Mouse (Mus musculus) embryo, embryonic 10 days (tissue): ENCODE measurements around the gene Mapk8ip3.

Source experiments
- DNase-seq: peaks from one replicate; pipeline ENCODE4 v3.0.0-alpha.2; 2015; ENCODE audit warnings: low spot score

Gene Mapk8ip3

DNA sequence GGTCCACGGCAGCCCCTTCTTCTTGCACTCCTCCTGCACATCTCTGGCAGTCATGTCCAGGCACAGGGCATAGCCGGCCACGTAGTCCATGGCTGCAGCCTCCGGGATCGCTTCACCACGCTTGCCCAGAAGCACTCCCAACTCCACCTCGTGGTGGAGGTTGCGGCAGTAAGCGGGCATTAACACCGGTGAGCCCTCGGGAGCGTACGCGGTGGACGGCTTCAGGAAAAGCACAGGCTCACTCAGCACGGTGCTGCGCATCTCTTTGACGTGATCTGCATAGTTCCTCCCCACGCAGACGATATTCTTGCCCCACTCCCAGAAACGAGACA, 87.1 kb downstream of the Mapk8ip3 start:
- peak; percentile 74 for DNase-seq

DNA sequence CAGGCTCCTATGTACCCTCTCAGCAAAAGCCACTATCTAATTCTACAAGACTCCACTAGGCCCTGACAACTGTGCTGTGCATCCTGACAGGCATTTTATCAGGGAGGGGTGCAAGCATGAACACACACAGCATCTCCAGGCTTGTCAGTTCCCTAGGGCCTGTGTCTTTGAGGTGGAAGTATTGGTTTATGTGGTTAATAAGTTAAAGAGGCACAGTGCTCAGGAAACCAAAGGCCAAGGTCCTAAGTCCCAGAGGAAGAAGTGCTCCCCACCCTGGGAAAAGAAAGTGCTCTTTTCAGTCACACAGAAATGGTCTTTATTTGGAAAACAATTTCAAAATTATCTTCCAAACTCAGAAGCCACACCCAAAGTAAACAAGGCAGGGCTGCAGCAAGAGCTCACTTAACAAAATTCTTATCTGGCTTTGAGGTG, 88.2 kb downstream of the Mapk8ip3 start:
- no peak for DNase-seq

DNA sequence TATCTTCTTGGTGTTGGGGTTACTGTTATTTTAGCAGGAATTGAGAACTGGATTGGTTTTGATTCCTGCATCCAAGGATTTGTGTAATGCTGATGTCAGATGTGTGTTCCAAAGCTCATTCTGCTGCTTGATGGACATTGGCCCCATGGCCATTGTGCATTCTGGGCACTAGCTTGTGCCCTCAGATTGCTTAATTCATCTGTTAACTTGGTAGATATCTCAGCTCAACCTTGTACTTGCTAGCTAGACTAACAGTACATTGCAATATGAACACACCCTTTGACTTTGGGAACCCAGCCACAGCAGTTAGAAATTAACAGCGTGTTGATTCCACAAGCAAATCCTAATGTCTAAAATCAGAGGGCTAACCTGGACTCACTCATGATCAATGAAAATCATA, 89.4 kb downstream of the Mapk8ip3 start:
- no peak for DNase-seq

DNA sequence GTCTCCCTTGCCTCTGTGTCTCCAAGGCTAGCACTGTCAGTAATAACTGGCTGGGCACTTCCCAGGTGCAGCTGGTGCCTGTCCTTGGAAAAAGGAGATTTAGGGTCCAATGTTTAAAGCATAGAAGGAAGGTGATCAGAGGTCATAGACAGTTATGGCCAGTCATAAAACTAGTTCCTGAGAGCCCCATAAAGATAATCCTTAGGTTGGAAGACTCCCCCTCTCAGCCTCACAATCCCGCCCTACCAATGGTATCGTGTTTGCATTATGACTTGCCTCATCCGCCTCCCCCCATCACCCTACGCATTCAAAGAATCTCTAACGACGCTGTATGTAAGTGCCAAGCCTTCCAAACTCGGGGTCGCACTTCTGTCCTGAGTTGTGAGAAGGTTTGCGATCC, 92.3 kb downstream of the Mapk8ip3 start:
- no peak for DNase-seq

DNA sequence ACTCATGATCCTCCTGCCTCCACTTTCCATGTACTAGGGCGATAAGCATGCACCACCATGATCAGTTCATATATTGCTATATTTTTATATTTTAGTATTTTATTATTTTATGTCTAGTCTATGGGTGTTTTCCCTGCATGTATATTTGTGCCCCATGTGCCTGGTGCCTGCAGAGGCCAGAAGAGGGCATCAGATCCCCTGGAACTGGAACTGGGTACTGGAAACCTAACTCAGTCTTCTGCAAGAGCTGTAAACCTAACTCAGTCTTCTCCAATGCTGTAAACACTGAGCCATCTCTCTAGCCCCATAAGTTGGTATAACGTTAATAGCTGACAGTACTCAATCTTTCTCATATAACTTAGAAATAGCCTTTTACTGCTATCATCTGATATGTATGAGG, 94.1 kb downstream of the Mapk8ip3 start:
- DNase-seq: no peak
